Mouse (Mus musculus): ENCODE data around the gene Dip2c. TPM values are rescaled to one million over a fixed set of nuclear protein-coding genes. Genes with fewer than 3 reads are reported as not detected.

Gene Dip2c
- polyA plus RNA-seq, 1 experiment from 2014 or later: 13.9 TPM

GRCm38 (mm10) chr13:9576686-9577085 is 300.4 kb downstream of the Dip2c start:
- Histone ChIP-seq H3K4me1 (replicated peaks) (no peaks in the 10 kb centered on the region), H3K4me3 (no peak overlapping the region), H3K27me3 (no peaks in the 10 kb centered on the region), H3K36me3 (peaks cover 15% of the 10 kb centered on the region), H3K4me2 (no peak overlapping the region), H3K27ac (replicated peaks) (no peak overlapping the region), H3K9me3 (no peaks in the 10 kb centered on the region), H3K9ac (no peak overlapping the region)
- 88% methylated on average over 4 of the region's 4 CpGs for WGBS
- ATAC-seq (ENCODE audit: low FRiP score, low read depth): no peak

GRCm38 (mm10) chr13:9578456-9578855 is 302.1 kb downstream of the Dip2c start:
- no peak overlapping the region for H3K4me2 ChIP-seq
- no peaks in the 10 kb centered on the region for H3K27me3 ChIP-seq
- H3K9me3 ChIP-seq: no peaks in the 10 kb centered on the region
- no peak overlapping the region for H3K9ac ChIP-seq
- 88% methylated on average over 4 of the region's 4 CpGs for WGBS
- peak; percentile 51; the same call in 1 of the 2 replicates for ATAC-seq (ENCODE audit: low FRiP score, low read depth)
- H3K27ac ChIP-seq (replicated peaks): no peak overlapping the region
- peaks cover 15% of the 10 kb centered on the region for H3K36me3 ChIP-seq
- H3K4me3 ChIP-seq: no peak overlapping the region
- no peaks in the 10 kb centered on the region for H3K4me1 ChIP-seq (replicated peaks)

GRCm38 (mm10) chr13:9581821-9582220 is 305.5 kb downstream of the Dip2c start:
- no peak overlapping the region for H3K4me3 ChIP-seq
- H3K27me3 ChIP-seq: no peaks in the 10 kb centered on the region
- H3K9me3 ChIP-seq: no peaks in the 10 kb centered on the region
- H3K4me1 ChIP-seq (replicated peaks): no peaks in the 10 kb centered on the region
- ATAC-seq (ENCODE audit: low FRiP score, low read depth): no peak
- H3K4me2 ChIP-seq: no peak overlapping the region
- peaks cover 6% of the 10 kb centered on the region for H3K36me3 ChIP-seq
- H3K27ac ChIP-seq (replicated peaks): no peak overlapping the region
- H3K9ac ChIP-seq: no peak overlapping the region

GRCm38 (mm10) chr13:9583579-9583978 is 307.3 kb downstream of the Dip2c start:
- Histone ChIP-seq H3K4me3 (no peak overlapping the region), H3K9me3 (no peaks in the 10 kb centered on the region), H3K36me3 (peaks cover 6% of the 10 kb centered on the region; the same call in 1 of the 2 replicates), H3K9ac (no peak overlapping the region), H3K4me1 (replicated peaks) (no peaks in the 10 kb centered on the region), H3K4me2 (no peak overlapping the region), H3K27ac (replicated peaks) (no peak overlapping the region), H3K27me3 (no peaks in the 10 kb centered on the region)
- no peak; the same call in 1 of the 2 replicates for ATAC-seq (ENCODE audit: low FRiP score, low read depth)

GRCm38 (mm10) chr13:9599334-9600096 is 323.2 kb downstream of the Dip2c start:
- Histone ChIP-seq H3K4me2 (no peak overlapping the region), H3K36me3 (peaks cover 25% of the 10 kb centered on the region), H3K9me3 (no peaks in the 10 kb centered on the region), H3K4me1 (replicated peaks) (no peaks in the 10 kb centered on the region), H3K9ac (no peak overlapping the region), H3K27ac (replicated peaks) (no peak overlapping the region), H3K27me3 (no peaks in the 10 kb centered on the region), H3K4me3 (no peak overlapping the region)
- no peak for ATAC-seq (ENCODE audit: low FRiP score, low read depth)
- 88% methylated on average over 6 of the region's 6 CpGs for WGBS

GRCm38 (mm10) chr13:9601350-9601749 is 325.0 kb downstream of the Dip2c start:
- ATAC-seq (ENCODE audit: low FRiP score, low read depth): no peak
- no peak overlapping the region for H3K27ac ChIP-seq (replicated peaks)
- H3K36me3 ChIP-seq: peaks cover 33% of the 10 kb centered on the region
- H3K4me1 ChIP-seq (replicated peaks): no peaks in the 10 kb centered on the region
- no peaks in the 10 kb centered on the region for H3K27me3 ChIP-seq
- no peak overlapping the region for H3K4me2 ChIP-seq
- H3K9ac ChIP-seq: no peak overlapping the region
- 82% methylated on average over 3 of the region's 3 CpGs for WGBS
- no peak overlapping the region for H3K4me3 ChIP-seq
- H3K9me3 ChIP-seq: no peaks in the 10 kb centered on the region

DNA sequence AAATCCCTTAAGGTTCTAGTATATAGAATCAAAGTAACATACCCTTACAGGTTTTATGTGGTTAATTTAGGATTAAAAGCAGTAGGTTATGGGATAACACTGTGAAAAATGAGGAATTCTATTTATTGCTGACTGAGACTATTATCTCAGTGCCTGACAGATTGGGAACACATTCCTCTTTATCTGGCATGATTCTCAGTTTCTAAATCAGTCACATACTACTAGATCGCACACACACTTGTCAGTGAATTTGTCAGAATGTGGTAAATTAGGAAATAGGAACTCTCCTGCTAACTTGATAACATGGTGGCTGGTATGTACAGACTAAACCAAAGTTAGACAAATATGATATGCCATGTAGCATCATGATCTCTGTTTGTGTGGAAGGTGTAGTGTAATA is 334.9 kb downstream of the Dip2c start:
- no peak for ATAC-seq (ENCODE audit: low FRiP score, low read depth)
- Histone ChIP-seq H3K36me3 (peaks cover 35% of the 10 kb centered on the region), H3K4me3 (no peak overlapping the region), H3K9ac (no peak overlapping the region), H3K4me2 (no peak overlapping the region), H3K9me3 (no peaks in the 10 kb centered on the region), H3K4me1 (replicated peaks) (0 out of 2 replicates have a peak, but pooled peaks cover 2% of the 10 kb centered on the region), H3K27ac (replicated peaks) (no peak overlapping the region), H3K27me3 (no peaks in the 10 kb centered on the region)
- WGBS: 94% methylated on average over 1 of the region's 1 CpGs

DNA sequence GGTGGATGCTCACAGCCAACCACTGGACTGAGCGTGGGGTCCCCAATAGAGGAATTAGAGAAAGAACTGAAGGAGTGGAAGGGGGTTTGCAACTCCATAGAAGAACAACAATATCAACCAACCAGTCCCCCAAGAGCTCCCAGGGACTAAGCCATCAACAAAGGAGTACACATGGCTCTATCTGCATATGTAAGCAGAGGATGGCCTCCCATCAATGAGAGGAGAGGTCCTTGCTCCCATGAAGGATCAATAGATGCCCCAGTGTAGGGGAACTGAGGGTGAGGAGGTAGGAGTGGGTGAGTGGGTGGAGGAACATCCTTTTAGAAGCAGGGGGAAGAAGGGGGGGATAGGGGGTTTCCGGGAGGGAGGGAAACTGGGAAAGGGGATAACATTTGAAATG is 356.4 kb downstream of the Dip2c start:
- H3K4me3 ChIP-seq: no peak overlapping the region
- no peaks in the 10 kb centered on the region for H3K9me3 ChIP-seq
- H3K9ac ChIP-seq: no peak overlapping the region
- H3K4me2 ChIP-seq: no peak overlapping the region
- ATAC-seq (ENCODE audit: low FRiP score, low read depth): no peak
- H3K27me3 ChIP-seq: no peaks in the 10 kb centered on the region
- H3K36me3 ChIP-seq: peaks cover 9% of the 10 kb centered on the region; the same call in 1 of the 2 replicates
- no peaks in the 10 kb centered on the region for H3K4me1 ChIP-seq (replicated peaks)
- 55% methylated on average over 2 of the region's 2 CpGs for WGBS
- H3K27ac ChIP-seq (replicated peaks): no peak overlapping the region

GRCm38 (mm10) chr13:9635951-9636350 is 359.6 kb downstream of the Dip2c start:
- no peak for ATAC-seq (ENCODE audit: low FRiP score, low read depth)
- H3K9me3 ChIP-seq: no peaks in the 10 kb centered on the region
- 0 out of 2 replicates have a peak, but pooled peaks cover 3% of the 10 kb centered on the region for H3K36me3 ChIP-seq
- H3K4me3 ChIP-seq: no peak overlapping the region
- no peaks in the 10 kb centered on the region for H3K4me1 ChIP-seq (replicated peaks)
- 86% methylated on average over 2 of the region's 2 CpGs for WGBS
- no peak overlapping the region for H3K27ac ChIP-seq (replicated peaks)
- no peak overlapping the region for H3K4me2 ChIP-seq
- H3K9ac ChIP-seq: no peak overlapping the region
- H3K27me3 ChIP-seq: no peaks in the 10 kb centered on the region

DNA sequence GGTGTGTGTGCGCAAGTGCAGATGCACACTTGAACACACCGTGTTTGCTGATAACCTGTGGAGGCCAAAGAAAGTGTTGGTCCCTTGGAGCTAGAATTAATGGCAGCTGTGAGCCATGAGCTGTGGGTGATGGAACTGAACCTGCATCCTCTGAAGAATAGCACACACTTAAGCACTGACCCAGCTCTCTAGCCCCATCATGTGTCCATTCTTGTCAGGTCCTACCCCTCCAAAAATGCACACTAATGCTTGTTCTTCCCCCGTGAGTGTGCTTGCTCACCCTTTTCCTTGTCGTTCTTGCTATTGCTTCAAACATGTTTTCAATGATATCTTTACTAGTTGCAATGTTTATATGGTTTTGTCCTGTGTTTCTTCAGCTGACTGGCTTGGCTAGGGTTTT is 360.2 kb downstream of the Dip2c start:
- 0 out of 2 replicates have a peak, but pooled peaks cover 3% of the 10 kb centered on the region for H3K36me3 ChIP-seq
- no peak overlapping the region for H3K4me3 ChIP-seq
- no peaks in the 10 kb centered on the region for H3K9me3 ChIP-seq
- no peaks in the 10 kb centered on the region for H3K27me3 ChIP-seq
- no peak overlapping the region for H3K27ac ChIP-seq (replicated peaks)
- no peak for ATAC-seq (ENCODE audit: low FRiP score, low read depth)
- no peaks in the 10 kb centered on the region for H3K4me1 ChIP-seq (replicated peaks)
- H3K4me2 ChIP-seq: no peak overlapping the region
- WGBS: 57% methylated on average over 4 of the region's 4 CpGs
- no peak overlapping the region for H3K9ac ChIP-seq

GRCm38 (mm10) chr13:9637949-9638348 is 361.6 kb downstream of the Dip2c start:
- ATAC-seq (ENCODE audit: low FRiP score, low read depth): no peak
- H3K4me3 ChIP-seq: no peak overlapping the region
- H3K4me1 ChIP-seq (replicated peaks): no peaks in the 10 kb centered on the region
- 71% methylated on average over 3 of the region's 3 CpGs for WGBS
- H3K27me3 ChIP-seq: no peaks in the 10 kb centered on the region
- H3K36me3 ChIP-seq: 0 out of 2 replicates have a peak, but pooled peaks cover 3% of the 10 kb centered on the region
- H3K9me3 ChIP-seq: no peaks in the 10 kb centered on the region
- no peak overlapping the region for H3K9ac ChIP-seq
- H3K4me2 ChIP-seq: no peak overlapping the region
- no peak overlapping the region for H3K27ac ChIP-seq (replicated peaks)

GRCm38 (mm10) chr13:9648716-9649115 is 372.4 kb downstream of the Dip2c start:
- ATAC-seq (ENCODE audit: low FRiP score, low read depth): no peak
- Histone ChIP-seq H3K9ac (no peak overlapping the region), H3K9me3 (no peaks in the 10 kb centered on the region), H3K36me3 (0 out of 2 replicates have a peak, but pooled peaks cover 3% of the 10 kb centered on the region), H3K4me1 (replicated peaks) (no peaks in the 10 kb centered on the region), H3K27me3 (no peaks in the 10 kb centered on the region), H3K27ac (replicated peaks) (no peak overlapping the region), H3K4me2 (no peak overlapping the region), H3K4me3 (no peak overlapping the region)
- WGBS: 92% methylated on average over 13 of the region's 13 CpGs

GRCm38 (mm10) chr13:9649894-9650293 is 373.6 kb downstream of the Dip2c start:
- no peak overlapping the region for H3K4me3 ChIP-seq
- no peaks in the 10 kb centered on the region for H3K27me3 ChIP-seq
- H3K4me1 ChIP-seq (replicated peaks): no peaks in the 10 kb centered on the region
- H3K36me3 ChIP-seq: 0 out of 2 replicates have a peak, but pooled peaks cover 3% of the 10 kb centered on the region
- H3K9ac ChIP-seq: no peak overlapping the region
- H3K27ac ChIP-seq (replicated peaks): no peak overlapping the region
- ATAC-seq (ENCODE audit: low FRiP score, low read depth): no peak
- 83% methylated on average over 1 of the region's 1 CpGs for WGBS
- H3K9me3 ChIP-seq: no peaks in the 10 kb centered on the region
- no peak overlapping the region for H3K4me2 ChIP-seq
